Mouse (Mus musculus): ENCODE data around the gene Tctn3. TPM values are rescaled to one million over a fixed set of nuclear protein-coding genes. Genes with fewer than 3 reads are reported as not detected.
"Not testable (repeated sequence)": the region's sequence is repeated elsewhere in the genome, so short reads cannot be mapped to it uniquely, and the experiment has no call there.

The Tctn3 gene
- polyA plus RNA-seq, 1 experiment from 2014 or later = 11.6 TPM

DNA sequence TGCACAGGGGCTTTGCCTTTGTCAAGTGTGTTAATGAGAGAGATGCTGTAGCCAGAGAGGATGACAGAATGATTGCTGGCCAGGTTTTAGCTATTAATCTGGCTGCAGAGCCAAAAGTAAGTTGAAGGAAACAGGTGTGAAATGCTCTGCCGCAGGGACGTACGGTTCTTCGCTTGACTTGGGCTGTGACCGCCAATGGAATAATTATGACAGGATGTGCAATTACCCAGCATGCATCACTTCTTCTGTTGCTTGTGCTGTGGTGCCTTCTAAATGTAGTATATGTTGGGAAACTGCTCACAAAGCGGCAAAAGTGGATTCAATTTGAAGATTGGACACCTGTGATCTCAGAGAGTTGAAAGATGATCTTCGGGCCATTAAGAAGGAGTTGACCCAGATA lies 4.0 kb upstream of the Tctn3 start:
- Histone ChIP-seq H3K27me3 (0 out of 2 replicates have a peak, but pooled peaks cover 3% of the 10 kb centered on the region), H3K36me3 (ENCODE audit: poor library complexity, severe bottlenecking) (no peaks in the 10 kb centered on the region), H3K9ac (no peak overlapping the region), H3K4me3 (no peak overlapping the region), H3K4me1 (peaks cover 10% of the 10 kb centered on the region), H3K9me3 (replicated peaks) (no peaks in the 10 kb centered on the region), H3K4me2 (no peak overlapping the region), H3K27ac (no peak overlapping the region)
- no peak for ATAC-seq
- WGBS = 88% methylated on average over 7 of the region's 7 CpGs

DNA sequence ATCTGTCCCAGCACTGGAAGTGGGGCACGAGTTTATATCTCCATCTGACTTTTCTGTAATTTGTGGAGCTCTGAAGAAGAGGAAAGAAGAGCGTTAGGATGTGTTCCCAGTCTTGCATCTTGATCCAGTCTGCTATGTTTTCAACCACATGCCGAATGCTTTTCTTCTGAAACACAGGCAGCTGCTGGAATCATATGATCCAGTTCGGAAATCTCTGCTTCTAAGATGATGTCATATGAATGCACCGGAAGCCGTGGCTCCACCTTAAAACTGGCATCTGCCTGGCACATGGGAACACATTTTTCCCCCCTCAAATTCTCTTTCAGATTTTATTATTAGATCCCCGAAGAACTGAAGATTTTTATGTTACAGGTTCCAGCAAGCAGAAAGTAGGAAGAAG lies 2.8 kb upstream of the Tctn3 start:
- no peak overlapping the region for H3K4me2 ChIP-seq
- ATAC-seq = no peak
- peaks cover 14% of the 10 kb centered on the region for H3K4me1 ChIP-seq
- no peaks in the 10 kb centered on the region for H3K9me3 ChIP-seq (replicated peaks)
- no peak overlapping the region for H3K9ac ChIP-seq
- no peak overlapping the region for H3K27ac ChIP-seq
- H3K4me3 ChIP-seq = no peak overlapping the region
- 85% methylated on average over 7 of the region's 7 CpGs for WGBS
- no peaks in the 10 kb centered on the region; the same call in 1 of the 2 replicates for H3K36me3 ChIP-seq (ENCODE audit: poor library complexity, severe bottlenecking)
- no peaks in the 10 kb centered on the region for H3K27me3 ChIP-seq

DNA sequence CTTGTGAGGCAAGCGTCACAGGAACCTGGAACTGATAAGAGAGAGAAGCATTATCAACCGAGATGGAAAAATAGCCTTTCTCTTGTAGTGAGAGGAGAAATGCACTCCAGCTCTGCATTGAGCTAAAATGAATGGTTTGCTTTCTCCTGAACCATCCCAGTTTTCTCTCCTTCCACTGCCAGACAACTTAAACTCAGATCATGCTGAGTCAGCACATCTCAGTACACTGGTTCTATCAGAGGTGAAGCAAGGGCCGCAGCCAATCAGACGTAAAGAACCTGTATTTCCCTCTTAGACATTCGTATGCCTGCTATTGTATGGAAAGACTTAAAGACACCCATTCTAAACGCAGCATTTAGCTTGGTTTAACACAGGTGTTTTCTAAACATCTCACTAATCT lies 4.4 kb downstream of the Tctn3 start:
- no peak for ATAC-seq
- H3K9me3 ChIP-seq (replicated peaks) = no peaks in the 10 kb centered on the region
- no peak overlapping the region for H3K9ac ChIP-seq
- H3K4me3 ChIP-seq = no peak overlapping the region
- H3K4me2 ChIP-seq = no peak overlapping the region
- WGBS = 88% methylated on average over 6 of the region's 6 CpGs
- no peaks in the 10 kb centered on the region for H3K27me3 ChIP-seq
- peaks cover 49% of the 10 kb centered on the region for H3K36me3 ChIP-seq (ENCODE audit: poor library complexity, severe bottlenecking)
- no peak overlapping the region for H3K27ac ChIP-seq
- peaks cover 14% of the 10 kb centered on the region for H3K4me1 ChIP-seq

DNA sequence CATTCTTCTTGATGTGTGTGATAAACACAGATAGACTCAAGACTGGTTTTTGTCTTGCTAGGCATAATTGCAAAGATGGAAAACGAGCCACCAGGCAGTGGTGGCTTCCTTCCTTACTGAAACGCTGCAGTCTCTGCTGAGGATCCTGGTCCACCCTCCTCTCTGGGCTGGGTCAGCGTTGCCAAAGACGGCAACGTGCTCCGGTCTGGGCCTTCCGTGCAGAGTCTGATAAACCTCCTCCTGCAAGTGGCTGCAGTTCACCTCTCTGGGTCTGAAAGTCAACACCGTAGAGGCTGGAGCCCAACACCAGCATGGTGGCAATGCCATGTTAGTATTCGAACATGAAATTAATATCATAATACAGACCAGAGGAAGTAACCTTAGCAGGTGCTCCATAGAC lies 6.8 kb downstream of the Tctn3 start:
- no peak overlapping the region for H3K4me2 ChIP-seq
- H3K36me3 ChIP-seq (ENCODE audit: poor library complexity, severe bottlenecking) = peaks cover 52% of the 10 kb centered on the region
- H3K4me1 ChIP-seq = no peaks in the 10 kb centered on the region
- no peaks in the 10 kb centered on the region for H3K27me3 ChIP-seq
- 96% methylated on average over 9 of the region's 9 CpGs for WGBS
- H3K27ac ChIP-seq = no peak overlapping the region
- H3K9me3 ChIP-seq (replicated peaks) = no peaks in the 10 kb centered on the region
- no peak overlapping the region for H3K9ac ChIP-seq
- H3K4me3 ChIP-seq = no peak overlapping the region
- ATAC-seq = no peak

DNA sequence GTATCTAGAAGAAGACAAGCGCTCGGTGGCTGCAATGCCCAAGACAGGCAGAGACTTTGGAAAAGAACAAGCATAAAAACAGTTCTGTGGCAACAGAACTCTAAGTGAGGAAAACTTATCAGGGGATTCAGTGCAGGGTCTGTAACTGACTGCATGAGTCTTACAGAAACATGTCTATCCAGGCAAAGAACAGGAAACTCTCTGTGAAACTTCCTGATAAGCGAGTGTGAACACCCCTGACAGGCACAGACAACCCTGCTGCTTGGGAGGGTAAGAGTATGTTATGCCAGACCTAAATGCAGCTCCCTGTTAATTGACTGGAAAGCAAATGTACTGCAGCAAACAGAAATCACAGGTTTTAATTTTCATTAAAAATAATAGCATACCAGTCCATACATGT lies 10.2 kb downstream of the Tctn3 start:
- H3K27me3 ChIP-seq = no peaks in the 10 kb centered on the region
- no peaks in the 10 kb centered on the region for H3K4me1 ChIP-seq
- no peak overlapping the region for H3K9ac ChIP-seq
- H3K9me3 ChIP-seq (replicated peaks) = no peaks in the 10 kb centered on the region
- H3K36me3 ChIP-seq (ENCODE audit: poor library complexity, severe bottlenecking) = peaks cover 42% of the 10 kb centered on the region
- H3K27ac ChIP-seq = no peak overlapping the region
- H3K4me2 ChIP-seq = no peak overlapping the region
- no peak overlapping the region for H3K4me3 ChIP-seq
- WGBS = 89% methylated on average over 3 of the region's 3 CpGs
- ATAC-seq = no peak

DNA sequence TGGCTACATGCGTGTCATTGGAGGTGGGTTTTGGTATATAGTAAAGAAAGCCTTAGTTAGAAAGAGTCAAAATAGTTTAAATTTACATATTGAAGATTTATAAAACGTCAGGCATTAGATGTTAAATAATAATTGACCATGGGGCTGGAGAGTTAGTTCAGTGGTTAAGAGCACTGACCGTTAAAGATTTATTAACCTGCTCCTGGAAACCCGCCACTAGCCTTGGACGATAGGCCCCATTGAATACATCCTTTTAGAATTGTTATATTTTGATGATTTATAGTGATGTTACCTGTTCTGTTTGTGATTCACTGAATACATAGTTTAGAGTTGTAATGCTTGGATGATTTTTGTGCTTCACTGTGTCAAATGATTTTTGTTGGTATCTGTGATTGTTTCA lies 11.2 kb downstream of the Tctn3 start:
- H3K9ac ChIP-seq; ATAC-seq; H3K4me3 ChIP-seq; H3K27ac ChIP-seq; H3K4me1 ChIP-seq; H3K4me2 ChIP-seq; H3K27me3 ChIP-seq; H3K9me3 ChIP-seq (replicated peaks): not testable (repeated sequence)
- 92% methylated on average over 5 of the region's 5 CpGs for WGBS
- H3K36me3 ChIP-seq (ENCODE audit: poor library complexity, severe bottlenecking) = peaks cover 38% of the 10 kb centered on the region

DNA sequence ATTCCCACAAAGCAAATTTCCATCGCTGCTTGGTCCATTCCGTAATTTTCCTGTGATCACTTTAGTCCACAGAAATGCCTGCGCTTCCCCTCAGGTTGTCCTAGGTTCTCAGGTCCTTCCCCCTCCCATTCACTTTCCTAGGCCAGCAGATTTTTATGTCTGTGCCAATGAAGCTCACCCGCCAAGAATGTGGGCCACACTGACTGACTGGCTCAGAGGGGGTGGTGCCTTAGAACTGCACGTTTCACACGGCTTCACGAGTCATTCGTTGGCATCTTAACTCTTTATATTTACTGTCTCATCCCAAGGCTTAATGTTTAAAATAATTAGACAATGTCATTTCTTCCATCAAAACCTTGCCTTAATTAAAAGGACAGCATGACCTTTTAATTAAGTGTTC lies 16.2 kb downstream of the Tctn3 start:
- Histone ChIP-seq H3K27me3 (no peaks in the 10 kb centered on the region), H3K4me2 (no peak overlapping the region), H3K27ac (no peak overlapping the region), H3K9ac (no peak overlapping the region), H3K4me1 (no peaks in the 10 kb centered on the region), H3K9me3 (replicated peaks) (no peaks in the 10 kb centered on the region), H3K36me3 (ENCODE audit: poor library complexity, severe bottlenecking) (peaks cover 23% of the 10 kb centered on the region), H3K4me3 (no peak overlapping the region)
- no peak for ATAC-seq
- WGBS = 78% methylated on average over 8 of the region's 8 CpGs

DNA sequence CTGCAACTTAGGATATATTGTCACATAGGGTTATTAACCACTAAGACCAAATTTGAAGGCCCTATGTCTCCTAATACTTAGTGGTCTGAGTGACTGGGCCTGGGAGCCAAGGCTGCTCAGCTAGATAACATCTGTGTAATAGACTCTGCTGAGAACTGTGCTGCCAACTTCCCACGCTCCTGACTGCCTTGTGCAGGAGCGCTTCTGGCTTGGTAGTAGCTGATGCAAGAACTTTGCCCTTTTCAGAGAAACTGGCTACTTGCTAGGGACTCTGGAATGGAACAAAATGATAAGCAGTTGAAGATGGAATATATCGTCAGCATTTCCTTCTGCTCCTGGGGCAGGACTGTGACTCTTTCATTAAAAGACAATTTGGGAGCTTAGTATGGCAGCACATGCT lies 16.8 kb downstream of the Tctn3 start:
- Histone ChIP-seq H3K4me2 (no peak overlapping the region), H3K9ac (no peak overlapping the region), H3K9me3 (replicated peaks) (no peaks in the 10 kb centered on the region), H3K4me3 (no peak overlapping the region), H3K27ac (no peak overlapping the region), H3K4me1 (no peaks in the 10 kb centered on the region), H3K36me3 (ENCODE audit: poor library complexity, severe bottlenecking) (peaks cover 23% of the 10 kb centered on the region), H3K27me3 (no peaks in the 10 kb centered on the region)
- WGBS = 93% methylated on average over 3 of the region's 3 CpGs
- no peak for ATAC-seq

DNA sequence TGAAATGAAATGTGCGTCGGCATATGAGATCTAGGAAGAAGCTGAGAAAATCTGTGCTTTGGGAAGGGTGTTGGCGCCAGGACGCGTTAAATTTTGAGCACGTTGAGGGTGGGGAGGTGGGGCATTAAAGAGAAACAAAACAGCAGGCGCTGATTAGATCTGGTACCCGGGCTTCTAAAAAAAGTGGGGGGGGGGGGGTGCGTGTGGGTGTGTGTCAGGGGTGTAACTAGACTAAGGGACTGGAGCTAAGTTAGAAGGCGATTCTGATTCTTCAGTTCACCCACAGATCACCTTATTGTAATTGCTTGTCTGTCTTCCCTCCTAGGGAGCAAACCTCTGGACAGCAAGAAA lies 22.5 kb downstream of the Tctn3 start:
- H3K4me1 ChIP-seq = peaks cover 13% of the 10 kb centered on the region
- no peak for ATAC-seq
- H3K9me3 ChIP-seq (replicated peaks) = no peaks in the 10 kb centered on the region
- peak overlapping the region; percentile 82 for H3K4me3 ChIP-seq
- no peaks in the 10 kb centered on the region for H3K27me3 ChIP-seq
- under 1% methylated on average over 10 of the region's 10 CpGs for WGBS
- H3K27ac ChIP-seq = peak overlapping the region; percentile 65
- peak overlapping the region; percentile 60 for H3K9ac ChIP-seq
- peak overlapping the region; percentile 72 for H3K4me2 ChIP-seq
- H3K36me3 ChIP-seq (ENCODE audit: poor library complexity, severe bottlenecking) = peaks cover 4% of the 10 kb centered on the region; the same call in 1 of the 2 replicates

DNA sequence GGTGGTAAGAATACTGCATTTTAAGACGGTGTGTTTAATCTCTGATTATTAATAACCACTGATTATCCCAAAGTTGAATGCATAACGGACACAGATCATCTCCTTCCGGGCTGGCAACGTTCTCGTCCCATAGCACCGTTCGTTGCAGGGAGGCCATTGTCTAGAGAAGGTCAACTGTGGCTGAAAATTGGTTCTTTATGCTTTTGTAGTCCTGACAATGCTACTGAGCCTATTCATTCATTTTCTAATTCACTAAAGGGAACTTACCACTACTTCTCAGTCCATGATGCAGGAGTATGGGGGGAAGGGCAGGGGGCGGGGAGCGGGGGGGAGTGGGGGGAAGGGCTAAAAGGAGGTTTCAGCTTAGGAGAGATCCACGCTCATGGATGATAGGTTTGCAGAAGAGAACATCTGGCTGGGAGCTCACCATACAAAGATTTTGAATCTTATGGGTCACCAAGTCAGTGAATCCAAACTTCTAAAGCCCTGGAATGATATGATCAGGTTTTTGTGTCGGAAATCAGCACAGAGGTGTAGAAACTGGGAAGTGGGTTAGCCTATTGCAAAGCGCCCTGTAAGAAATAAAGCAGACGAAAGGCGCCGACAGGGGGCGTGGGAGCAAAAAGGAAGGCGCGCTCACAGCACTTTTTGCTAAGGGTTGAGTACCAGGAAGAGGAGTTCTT lies 23.0 kb downstream of the Tctn3 start:
- peaks cover 8% of the 10 kb centered on the region for H3K36me3 ChIP-seq (ENCODE audit: poor library complexity, severe bottlenecking)
- ATAC-seq = peak; percentile 77
- no peaks in the 10 kb centered on the region for H3K27me3 ChIP-seq
- peak overlapping the region; percentile 64 for H3K9ac ChIP-seq
- H3K4me3 ChIP-seq = peak overlapping the region; percentile 82
- H3K4me2 ChIP-seq = peak overlapping the region; percentile 72
- under 1% methylated on average over 18 of the region's 18 CpGs for WGBS
- H3K9me3 ChIP-seq (replicated peaks) = no peaks in the 10 kb centered on the region
- H3K4me1 ChIP-seq = peaks cover 13% of the 10 kb centered on the region
- H3K27ac ChIP-seq = peak overlapping the region; percentile 65

DNA sequence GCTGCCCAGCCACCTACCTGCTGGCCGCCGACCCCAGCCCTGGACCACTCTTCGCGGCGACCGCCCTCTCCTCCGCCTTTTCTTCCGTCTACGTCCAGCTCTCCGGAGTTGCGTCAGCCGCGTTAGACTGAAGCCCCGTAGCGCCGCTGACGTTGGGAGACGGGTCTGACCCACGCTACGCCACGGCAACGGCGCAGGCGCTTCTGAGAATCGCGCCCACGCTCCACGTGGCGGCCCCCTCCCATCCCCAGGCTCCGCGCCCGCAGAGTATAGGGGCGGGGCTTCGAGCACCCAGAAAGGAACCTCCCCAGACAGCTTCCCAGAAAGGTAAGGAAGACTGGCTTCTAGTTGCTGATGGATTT lies 23.8 kb downstream of the Tctn3 start, which contains the start of gene Aldh18a1:
TSS of gene Aldh18a1 (minus strand) at position 171 of the 362 bp plus-strand sequence.
- H3K9ac ChIP-seq = peak within 1 kb of the TSS; percentile 85
- peak within 1 kb of the TSS; percentile 65 for H3K27ac ChIP-seq
- under 1% methylated on average over 34 of the region's 34 CpGs for WGBS
- H3K4me2 ChIP-seq = peak within 1 kb of the TSS; percentile 72
- peak within 1 kb of the TSS; percentile 82 for H3K4me3 ChIP-seq
- no peaks in the 10 kb centered on the region for H3K9me3 ChIP-seq (replicated peaks)
- peak; percentile 97 for ATAC-seq
- H3K4me1 ChIP-seq = peaks cover 13% of the 10 kb centered on the region
- no peaks in the 10 kb centered on the region for H3K27me3 ChIP-seq
- peaks cover 15% of the 10 kb centered on the region for H3K36me3 ChIP-seq (ENCODE audit: poor library complexity, severe bottlenecking)

DNA sequence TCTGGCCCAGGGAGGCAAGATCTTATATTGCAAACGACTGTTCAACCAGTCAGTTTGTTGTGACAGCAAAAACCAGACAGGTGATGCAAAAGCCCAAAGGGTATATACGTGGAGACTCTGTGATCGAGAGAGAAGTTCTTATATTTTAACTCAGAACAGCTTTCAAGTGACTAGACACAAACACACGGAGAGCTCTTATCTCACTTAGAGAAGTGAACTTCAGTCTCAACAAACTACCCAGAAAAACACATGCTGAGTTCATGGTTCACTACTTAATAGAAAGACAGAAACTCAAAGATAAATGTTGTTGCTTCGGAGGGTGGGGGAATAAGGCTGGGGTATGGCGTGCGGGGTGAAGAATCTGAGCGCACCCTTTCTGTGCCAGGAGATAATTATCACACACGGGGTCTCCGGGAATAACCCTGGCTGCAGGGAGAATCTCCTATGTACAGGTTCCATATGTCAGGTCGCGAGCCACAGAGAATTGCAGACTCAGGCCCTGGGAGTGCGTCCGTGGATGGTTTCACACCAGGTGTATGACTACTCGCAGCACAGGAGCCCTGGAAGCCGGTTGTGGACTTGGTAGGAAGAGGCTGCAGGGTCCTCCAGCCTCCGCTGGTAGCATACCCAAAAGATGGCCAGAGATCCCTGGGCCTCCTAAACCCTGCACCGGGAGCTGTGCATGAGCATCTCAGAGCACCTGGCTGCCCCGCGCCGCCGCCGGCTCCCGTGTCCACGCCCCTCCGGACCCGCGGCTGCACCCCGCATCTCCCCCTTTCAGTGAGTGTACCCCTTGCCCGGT lies 24.3 kb downstream of the Tctn3 start:
- Histone ChIP-seq H3K9ac (peak overlapping the region; percentile 85), H3K4me2 (peak overlapping the region; percentile 72), H3K27me3 (no peaks in the 10 kb centered on the region), H3K27ac (peak overlapping the region; percentile 45; the same call in 1 of the 2 replicates), H3K4me3 (peak overlapping the region; percentile 82), H3K4me1 (peaks cover 13% of the 10 kb centered on the region), H3K9me3 (replicated peaks) (no peaks in the 10 kb centered on the region), H3K36me3 (ENCODE audit: poor library complexity, severe bottlenecking) (peaks cover 21% of the 10 kb centered on the region)
- peak; percentile 66 for ATAC-seq
- WGBS = 3% methylated on average over 29 of the region's 30 CpGs
